Mouse (Mus musculus) right cerebral cortex, postnatal 4 days (tissue): ENCODE measurements around the gene Olfr508.
"Not testable (repeated sequence)": the region's sequence is repeated elsewhere in the genome, so short reads cannot be mapped to it uniquely, and the experiment has no call there.

ENCODE experiments used
- DNase-seq: peaks from one replicate; pipeline ENCODE4 v3.0.0-alpha.2; 2022

Gene Olfr508

DNA sequence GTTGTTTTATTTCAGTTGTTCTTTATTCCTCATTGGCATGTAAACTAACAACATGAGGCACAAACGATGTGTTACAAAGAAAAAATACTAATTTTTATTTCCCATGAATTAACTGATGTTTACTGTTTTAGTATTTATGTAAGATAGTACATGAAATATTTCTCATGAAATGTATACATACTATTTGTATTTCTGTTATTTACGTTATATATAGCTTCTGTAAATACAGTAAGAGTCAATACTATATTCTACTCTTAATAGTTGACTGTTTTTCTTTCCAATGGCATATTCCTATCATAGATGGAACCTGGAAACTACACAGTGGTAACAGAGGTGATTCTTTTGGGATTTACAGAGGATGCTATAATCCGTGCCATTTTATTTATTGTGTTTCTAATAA, at the start of gene Olfr508:
Olfr508 (plus strand) TSS at position 301 of the 400 bp plus-strand sequence.
- DNase-seq: no peak

DNA sequence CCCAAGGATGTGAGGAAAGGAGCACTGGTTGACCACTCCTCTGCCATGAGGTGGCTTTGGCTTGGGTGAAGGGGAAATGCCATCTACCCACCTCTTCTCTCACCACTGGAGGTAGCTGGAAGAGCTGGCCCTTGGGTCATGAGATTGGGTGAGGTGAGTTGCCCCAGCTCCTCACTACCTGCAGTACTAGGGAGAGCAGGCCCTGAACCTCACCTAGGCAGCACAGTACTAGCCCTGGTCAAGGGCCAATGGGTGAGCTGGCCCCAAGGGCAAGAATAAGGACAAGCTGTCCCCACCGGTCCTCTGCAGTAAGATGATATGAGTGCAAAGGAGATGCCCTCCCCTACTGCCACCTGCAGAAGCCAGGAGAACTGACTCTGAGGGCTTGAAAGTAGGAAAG, 40.0 kb upstream of the Olfr508 start:
- no peak for DNase-seq

DNA sequence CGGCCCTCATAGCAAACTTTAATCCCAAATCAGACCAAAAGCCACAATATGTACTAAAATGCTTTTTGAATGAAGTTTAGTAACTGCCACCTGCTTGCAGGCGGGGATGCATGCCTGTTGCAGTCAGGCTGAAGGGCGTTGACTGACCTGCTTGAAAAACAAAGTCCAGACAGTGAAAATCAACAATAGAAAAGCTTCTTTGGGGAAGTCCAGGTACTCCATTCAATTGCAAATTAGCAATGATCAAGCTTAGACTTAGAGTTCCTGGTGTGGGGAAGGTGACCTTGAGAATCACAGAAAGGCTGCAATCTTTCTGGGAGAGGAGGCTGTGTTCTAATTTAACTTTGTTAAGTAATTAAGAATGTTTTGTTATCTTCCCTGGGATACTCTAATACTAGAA, 27.9 kb upstream of the Olfr508 start:
- DNase-seq: not testable (repeated sequence)

DNA sequence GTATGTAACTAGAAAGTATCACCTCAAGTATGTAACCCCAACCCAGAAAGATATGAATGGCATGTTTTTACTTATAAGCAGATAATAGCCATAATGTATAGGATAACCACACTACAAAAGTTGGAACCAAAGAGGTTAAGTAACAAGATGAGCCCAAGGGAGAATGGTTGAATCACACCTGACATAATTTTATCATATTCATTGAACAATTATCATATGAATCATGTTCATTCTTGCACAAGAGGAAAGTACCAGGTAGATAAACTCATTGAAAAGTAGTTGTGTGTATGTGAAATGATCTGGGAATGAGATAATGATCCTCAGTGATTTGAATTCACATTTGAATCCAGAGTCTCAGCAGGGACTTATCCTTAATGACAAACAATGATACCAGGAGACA, 19.3 kb upstream of the Olfr508 start, which contains the start of gene Olfr506:
Olfr506 (plus strand) TSS at position 301 of the 400 bp plus-strand sequence.
- DNase-seq: no peak

DNA sequence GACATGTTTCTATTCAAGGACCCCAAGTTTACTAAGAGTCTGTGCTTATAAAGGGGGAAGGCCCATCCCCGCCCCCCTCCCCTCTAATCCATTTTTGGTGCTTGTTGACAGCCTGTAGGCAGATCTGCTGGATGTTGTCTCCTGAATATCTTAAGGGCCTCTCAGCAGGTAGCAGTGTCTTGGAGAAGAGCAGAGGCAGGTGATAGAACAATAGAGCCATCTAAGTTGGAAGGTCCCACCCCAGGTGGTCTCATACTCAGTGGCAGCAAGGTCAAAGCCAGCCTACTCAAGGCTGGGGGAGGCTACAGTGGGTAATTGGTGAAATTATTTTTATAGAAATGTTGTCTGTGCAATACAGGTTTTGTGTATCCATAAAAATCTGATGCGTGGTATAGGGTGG, 15.7 kb upstream of the Olfr508 start:
- no peak for DNase-seq

DNA sequence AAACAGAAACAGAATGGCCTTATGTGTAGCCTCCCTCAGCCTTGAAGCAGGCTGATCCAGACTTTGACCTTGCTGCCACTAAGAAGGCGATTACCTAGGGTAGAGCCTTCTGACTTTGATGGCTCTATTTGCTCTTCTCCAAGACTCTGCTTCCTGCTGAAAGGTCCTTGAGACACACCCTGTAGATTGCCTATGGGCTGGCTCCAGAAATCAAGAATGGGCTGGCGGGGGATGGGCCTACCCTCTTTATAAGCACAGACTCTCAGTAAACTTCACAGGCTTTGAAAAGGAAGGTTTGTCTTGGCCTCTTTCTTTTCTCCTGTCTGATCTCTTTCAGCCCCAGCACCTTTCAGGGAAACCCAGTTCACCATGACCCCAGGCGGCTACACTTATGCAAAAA, 13.0 kb upstream of the Olfr508 start:
- not testable (repeated sequence) for DNase-seq

DNA sequence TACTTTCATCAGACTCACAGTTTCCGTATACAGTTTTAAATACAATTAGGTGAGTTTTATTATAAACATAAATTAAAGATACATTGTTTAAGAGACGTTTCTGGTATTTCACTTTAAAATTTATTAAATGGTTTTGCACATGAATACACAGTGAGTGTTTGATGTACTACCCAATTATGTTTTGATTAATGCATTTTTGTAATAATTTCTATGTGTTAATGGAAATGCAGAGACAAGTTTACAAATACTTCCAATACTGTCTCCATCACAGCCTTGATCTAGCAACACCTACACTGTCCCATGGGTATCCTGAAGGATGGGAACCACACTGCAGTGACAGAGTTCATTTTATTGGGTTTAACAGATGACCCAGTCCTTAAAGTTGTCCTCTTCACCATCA, 8.3 kb upstream of the Olfr508 start, which contains the start of gene Olfr507:
Olfr507 (plus strand) TSS at position 301 of the 400 bp plus-strand sequence.
- no peak for DNase-seq

DNA sequence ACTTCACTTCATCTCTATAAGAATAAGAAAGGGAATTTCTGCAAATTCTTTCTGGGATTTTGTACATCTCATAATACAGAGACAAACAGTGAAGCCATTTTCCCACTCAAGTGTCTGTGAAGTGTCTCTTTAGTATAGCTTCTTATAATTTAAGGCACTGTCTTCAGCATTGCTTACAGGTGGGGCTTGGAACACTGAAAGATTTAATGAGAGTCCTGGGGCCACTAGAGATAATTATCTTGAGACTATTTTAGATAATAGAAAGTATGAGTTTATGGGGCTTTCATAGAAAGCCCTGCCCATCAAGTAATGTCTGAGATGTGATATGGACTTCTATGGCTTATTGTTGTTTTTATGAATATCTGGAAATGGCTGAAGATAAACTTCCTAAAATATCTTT, 22.0 kb downstream of the Olfr508 start, which contains the start of gene Olfr509:
Olfr509 (minus strand) TSS at position 101 of the 400 bp plus-strand sequence.
- no peak for DNase-seq

DNA sequence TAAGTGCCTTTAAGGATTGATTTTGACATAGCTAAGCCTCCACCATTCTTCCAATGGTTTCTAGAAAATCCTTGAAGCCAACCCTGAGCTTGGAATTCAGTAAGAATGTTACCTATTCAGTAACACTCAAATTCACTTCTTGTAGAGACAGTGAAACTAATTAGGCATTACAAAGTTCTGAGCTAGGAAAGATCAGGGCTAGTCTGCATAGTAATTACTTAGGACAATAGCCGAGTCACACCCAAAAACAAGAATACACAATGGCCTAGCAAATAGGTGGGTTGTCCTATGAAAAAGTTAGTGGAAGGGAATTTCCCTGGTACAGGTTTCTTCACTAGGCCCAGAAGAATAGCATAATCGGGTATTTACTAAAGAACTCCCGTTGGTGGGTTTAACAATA, 32.6 kb downstream of the Olfr508 start:
- DNase-seq: no peak

DNA sequence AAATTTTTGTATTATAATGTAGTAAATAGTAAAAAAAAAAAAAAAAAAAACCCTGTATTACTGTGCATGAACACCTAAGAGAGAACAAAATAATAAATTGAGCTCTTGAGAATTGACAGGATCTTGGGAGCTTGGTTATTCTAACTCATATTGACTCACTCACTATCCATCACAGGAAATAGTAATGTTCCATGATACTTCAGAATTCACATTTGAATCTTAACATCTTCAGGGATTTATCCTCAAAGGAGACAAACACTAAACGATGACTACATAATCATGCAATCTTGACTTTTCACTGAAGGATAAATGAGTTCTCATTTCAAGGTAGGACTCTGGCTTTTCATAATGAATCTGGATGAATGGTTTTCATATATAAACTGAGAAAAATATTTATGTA, 36.3 kb downstream of the Olfr508 start, which contains the start of gene Olfr510:
Olfr510 (plus strand) TSS at position 301 of the 400 bp plus-strand sequence.
- no peak for DNase-seq

DNA sequence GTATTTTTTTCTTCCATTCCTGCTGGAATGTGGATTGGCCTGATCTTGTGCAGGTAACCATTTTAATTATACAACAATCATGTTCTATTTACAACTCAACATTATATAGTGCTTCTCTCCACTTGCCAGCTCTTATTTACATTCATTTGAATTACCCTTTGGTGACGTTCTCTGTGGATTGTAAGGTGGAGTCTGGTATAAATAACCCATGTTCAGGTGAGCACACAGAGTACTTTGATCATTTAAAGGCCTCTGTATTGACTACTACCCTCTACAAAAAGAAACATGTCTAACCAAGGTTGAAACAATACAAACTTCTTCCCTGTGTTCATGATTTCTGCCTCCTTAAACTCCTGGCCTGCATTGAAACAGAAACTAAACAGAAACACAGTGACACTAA, 41.3 kb downstream of the Olfr508 start:
- no peak for DNase-seq

DNA sequence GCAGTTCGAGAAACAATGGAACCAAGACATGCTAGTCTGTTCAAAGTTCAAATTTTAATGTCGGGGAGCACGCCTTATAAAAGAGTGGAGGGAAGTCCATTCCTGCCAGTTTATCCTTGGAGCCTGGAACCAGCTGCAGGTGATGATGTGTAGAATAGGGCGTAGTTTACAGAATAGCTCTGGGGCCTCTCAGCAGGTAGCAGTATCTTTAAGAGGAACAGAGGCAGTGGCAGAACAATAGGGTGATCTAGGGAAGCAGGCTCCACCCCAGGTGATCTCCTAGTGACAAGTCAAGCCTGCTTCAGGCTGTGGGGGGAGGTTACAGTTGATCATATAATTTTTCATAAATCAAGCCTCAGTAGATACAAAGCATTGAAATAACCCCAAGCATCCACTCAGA, 49.1 kb downstream of the Olfr508 start:
- DNase-seq: no peak
